Mouse (Mus musculus) layer of hippocampus, postnatal 10 days (tissue): ENCODE results near the gene Mindy3. TPM values are rescaled to one million over a fixed set of nuclear protein-coding genes. Genes with fewer than 3 reads are reported as not detected.
"Not testable (repeated sequence)": the region's sequence is repeated elsewhere in the genome, so short reads cannot be mapped to it uniquely, and the experiment has no call there.

Experiments
- DNase-seq, 2 experiments: peaks; one replicate each; pipeline ENCODE4 v3.0.0; 2021; ENCODE audit warnings: low spot score in 2 of 2
- long read RNA-seq: library from polyadenylated mRNA; stranded (forward); transcript quantifications from one replicate; pipeline ENCODE4 v2.0.0, GENCODE M21; 2023
- total RNA-seq, 2 experiments: library from RNA; stranded (reverse); gene quantifications; 2 replicates each; pipeline ENCODE4 v1.2.3; 2021

Mindy3 gene
- 10 to 100 TPM; 93.8 to 97.2 TPM for total RNA-seq
- long read RNA-seq, transcript Mindy3-201 (15 exons, 2,344 nt), result major isoform, 10 of 62 reads
- long read RNA-seq, partial matches to known transcripts, result 2 of 62 reads
- long read RNA-seq, other reads (novel, unspliced or antisense), result 40 of 62 reads

GRCm38 (mm10) chr2:12419262-12419655, at the start of gene Mindy3:
Gene Mindy3 (minus strand): TSS chr2:12419470.
- peak; percentile 89 to 92 for DNase-seq

- no peak for DNase-seq
Observed at GRCm38 (mm10) chr2:12459732-12460131, 40.5 kb upstream of the Mindy3 start.

GRCm38 (mm10) chr2:12450108-12450507, 30.8 kb upstream of the Mindy3 start:
- no peak for DNase-seq

DNA sequence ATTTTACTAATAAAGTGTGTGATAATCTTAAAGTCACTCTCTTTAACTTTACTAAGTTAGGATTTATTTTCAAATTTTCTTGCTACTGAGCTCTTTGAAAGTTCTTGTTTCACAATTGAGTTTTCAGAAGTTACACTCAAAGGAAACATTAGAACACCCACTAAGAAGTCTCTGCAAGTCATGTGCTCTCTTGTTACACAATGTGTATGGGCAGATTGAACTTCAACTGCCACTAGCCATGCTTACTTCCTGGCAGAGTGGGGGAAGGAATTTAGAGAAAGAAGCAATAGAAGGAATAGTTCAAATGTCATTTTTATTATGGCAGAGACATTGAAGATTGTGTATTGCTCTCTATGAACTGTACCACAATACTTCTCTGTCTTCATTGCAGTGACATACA, 20.9 kb upstream of the Mindy3 start:
- no peak for DNase-seq

DNA sequence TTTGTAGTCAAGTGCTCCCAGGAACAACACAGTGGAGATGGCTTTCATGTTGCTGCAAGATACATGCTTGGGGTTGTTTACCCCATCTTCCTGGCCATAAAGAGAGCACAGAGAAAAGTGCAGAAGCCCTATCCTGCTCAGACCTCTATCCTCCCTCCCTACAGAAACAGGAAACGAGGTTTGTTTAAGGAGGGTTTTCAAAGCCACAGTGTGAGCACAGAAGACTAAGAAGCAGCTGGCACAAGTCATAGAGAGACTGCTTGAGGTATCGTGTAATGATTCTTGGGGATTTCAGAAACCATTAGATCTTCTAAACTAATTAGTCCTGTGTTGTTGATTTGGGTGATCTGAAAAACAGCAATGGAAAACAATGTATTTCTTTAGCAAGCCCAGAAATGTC, 20.3 kb upstream of the Mindy3 start:
- DNase-seq, result no peak

GRCm38 (mm10) chr2:12438181-12438580, 18.9 kb upstream of the Mindy3 start:
- DNase-seq, result no peak

DNA sequence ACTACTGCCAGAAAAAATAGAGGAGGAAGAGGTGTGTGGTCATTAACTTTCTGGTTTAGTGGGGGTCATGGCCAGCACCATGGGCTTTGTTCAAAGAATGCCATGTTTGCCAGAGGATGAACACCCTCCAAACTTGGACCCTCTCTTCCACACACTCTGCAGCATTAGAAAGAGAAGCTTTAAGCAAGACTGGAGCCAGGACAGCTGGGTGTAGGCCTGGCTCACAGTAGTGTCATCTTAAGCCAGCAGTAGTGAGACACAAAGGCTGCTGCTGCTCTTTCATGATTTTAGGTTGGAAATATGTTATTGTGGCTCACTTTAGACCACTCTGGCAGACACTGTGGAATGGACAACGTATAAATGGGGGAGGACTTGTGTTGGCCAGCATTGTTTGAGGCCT, 12.8 kb upstream of the Mindy3 start:
- DNase-seq, result no peak

GRCm38 (mm10) chr2:12424374-12424773, 5.1 kb upstream of the Mindy3 start:
- DNase-seq, result no peak

DNA sequence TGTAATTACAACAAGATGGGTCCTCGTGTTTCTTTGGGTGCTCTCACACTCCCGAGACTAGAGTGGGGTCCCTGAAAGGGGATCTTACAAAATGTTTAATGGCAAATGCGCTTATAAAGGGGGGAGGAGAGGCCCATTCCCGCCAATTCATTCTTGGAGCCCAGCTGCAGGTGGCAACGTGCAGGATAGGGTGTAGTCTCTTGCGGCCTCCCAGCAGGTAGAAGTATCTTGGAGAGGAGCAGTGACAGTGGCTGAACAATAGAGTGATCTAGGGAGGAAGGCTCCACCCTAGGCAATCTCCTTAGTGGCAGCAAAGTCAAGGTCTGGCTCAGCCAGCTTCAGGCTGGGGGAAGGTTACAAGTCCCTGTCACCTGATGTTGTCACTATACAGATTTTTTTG, 4.2 kb upstream of the Mindy3 start:
- DNase-seq, result not testable (repeated sequence)

DNA sequence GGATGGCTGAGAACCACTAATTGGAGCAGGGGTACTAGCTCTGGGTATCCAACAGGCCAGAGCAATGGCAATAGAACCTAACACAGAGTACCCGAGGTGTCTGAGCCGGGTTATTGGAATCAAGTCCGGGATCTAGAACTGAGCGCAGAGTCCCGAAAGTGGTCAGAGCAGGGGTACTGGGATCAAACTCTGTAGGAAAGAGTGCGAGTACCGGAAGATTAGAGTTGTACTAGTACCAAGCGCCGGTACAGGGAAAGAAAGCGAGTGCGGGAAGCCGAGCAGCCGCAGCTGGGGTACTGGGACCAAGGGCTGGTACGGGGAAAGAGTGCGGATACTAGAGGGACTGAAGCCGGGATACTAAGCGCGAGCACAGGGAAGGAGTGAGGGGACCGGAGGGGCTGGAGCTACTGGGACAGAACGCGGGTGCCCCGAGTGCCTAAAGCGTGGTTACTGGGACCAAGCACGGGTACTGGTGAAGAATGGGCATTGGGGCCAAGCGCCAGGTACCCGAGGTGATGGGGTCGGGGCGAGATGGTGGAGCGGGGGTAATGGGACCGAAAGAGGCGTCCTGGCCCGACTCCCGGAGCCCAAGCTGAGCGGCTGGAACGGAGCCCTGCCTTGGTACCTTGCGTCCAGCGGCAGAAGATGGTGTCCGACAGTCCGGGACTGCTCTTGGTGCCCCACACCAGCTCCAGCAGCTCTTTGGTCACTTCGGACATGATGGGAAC, 572 bp downstream of the Mindy3 start:
- DNase-seq, result no peak

GRCm38 (mm10) chr2:12418121-12418520, 1.1 kb downstream of the Mindy3 start:
- DNase-seq, result no peak

DNA sequence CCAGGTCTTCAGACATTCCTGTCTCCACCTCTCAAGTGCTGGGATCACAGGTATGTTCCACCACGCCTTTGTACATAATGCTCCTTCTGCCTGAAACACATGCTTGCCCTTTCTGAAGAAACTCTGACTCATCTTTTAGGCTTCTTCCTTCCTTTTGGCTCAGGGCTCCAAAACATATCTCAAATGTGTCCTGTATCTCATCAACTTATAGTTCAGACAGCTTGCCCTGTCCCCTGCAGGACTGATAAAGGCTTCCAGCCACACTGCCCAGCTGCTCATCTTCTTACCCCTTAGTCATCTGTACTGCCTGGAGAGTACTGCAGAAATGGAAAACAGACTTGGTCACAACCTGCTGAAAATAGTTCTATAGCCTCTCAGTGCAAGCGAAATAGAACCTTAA, 7.0 kb downstream of the Mindy3 start:
- no peak for DNase-seq

DNA sequence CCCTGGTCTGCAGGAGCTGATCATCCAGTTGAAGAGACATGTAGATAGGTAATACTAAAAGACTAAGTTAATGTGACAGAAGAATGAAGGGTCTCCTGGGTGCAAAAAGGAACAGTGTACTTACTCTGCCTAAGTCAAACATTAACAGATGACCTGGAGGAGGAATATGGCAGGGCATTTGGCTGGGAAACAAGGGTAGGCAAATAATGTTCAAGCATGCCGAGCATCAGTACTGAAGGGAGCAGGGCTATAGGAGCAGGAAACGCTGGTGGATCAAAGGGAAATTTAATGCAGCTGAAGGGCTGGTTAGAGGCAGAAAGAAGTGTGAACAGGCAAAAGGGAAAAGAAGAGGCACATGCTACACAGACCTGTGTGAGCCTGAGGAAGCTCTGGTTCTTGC, 8.1 kb downstream of the Mindy3 start:
- DNase-seq, result no peak

DNA sequence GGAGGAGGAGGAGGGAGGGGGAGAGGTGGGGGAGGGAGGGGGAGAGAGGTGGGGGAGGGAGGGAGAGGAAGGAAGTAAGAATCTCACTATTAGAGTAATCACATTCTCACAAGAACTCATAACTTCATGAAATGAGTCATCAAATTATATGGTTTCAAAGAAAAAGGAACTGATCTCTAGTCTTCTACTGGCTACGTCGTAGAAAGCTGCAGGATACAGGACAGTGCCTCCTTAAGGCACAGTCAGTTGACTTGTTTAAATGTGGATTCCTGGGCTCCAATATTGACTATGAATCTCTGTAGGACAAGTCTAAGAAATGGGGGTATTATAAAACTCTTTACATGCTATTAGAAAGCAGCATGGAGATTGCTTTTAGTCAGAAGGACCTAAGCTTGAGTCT, 12.5 kb downstream of the Mindy3 start:
- DNase-seq, result no peak

- DNase-seq, result no peak
Observed at GRCm38 (mm10) chr2:12402469-12402868, 16.8 kb downstream of the Mindy3 start.

DNA sequence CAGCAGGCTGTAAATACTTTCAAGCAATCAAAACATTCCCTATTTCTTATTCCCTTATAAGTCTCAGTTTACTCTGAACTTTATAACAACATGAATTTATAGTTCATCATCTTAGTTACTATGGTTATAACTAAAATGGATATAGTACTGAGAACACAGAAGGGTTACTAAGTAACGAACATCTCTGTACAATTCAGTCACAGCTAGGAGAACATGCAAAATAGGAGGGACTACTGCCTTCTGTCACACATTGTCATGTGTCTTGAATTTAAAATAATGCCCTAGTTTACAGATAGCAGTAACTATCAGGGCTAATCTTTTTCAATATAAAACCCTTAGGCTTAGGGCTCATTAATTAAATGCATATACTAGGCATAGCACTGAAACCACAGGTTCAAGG, 18.1 kb downstream of the Mindy3 start:
- no peak for DNase-seq

DNA sequence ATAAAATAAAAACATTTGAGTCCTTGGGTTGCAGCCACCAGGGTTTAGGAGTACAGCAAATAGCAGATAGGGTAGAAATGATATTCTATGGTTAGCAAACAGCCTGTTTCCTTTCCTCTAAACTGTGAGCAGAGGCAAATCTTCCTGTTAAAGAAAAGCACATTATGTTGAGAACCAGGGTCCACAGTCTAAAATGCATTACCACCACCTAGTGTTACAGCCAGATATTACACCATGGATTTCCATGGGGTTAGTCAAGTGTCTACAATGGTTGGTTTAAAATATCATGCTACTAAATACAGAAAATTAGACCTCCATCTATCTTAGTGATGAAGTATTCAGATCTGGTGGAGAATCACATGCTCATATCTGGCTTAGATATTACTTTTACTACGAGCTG, 30.2 kb downstream of the Mindy3 start:
- DNase-seq, result peak; percentile 48 to 62

GRCm38 (mm10) chr2:12388569-12388968, 30.7 kb downstream of the Mindy3 start:
- no peak for DNase-seq

DNA sequence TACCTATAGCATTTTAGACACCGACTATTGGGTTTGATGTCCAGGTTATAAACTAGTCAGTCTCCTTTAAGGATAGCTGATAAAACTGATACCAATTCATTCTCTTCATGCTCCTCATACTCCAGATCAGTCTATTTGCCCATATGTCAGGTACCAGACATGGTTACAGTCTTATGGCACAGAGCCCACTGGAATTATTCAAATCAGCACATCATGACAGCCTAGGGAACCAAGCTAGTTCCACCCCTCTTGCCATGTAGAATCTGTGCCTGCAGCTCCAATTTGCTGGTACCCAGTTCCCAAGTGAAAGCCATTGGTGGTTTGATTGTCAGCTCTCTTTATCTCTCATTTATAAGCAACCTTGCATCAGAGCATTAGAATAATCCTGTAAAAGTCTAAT, 34.9 kb downstream of the Mindy3 start:
- DNase-seq, result no peak

- no peak for DNase-seq
Observed at GRCm38 (mm10) chr2:12382650-12383049, 36.6 kb downstream of the Mindy3 start.

DNA sequence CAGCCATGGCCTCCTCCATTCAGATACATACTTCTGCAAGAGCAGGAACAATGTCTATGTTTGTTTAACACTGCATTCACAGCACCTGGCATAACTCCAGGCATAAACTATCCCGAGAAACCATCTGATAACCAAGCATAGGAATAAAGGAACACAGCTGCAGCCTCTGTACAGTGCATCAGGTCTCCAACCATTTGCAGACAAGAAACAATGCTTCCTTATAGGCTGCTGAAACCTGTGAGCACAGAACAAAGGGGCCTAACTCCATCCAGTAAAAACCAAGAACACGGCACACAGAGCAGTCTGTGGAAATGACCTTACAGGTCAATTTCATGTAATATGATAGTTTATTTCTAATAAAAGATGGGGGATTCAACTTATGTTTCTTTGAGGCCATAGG, 39.0 kb downstream of the Mindy3 start:
- no peak for DNase-seq

- no peak for DNase-seq
Observed at GRCm38 (mm10) chr2:12378591-12378990, 40.7 kb downstream of the Mindy3 start.

DNA sequence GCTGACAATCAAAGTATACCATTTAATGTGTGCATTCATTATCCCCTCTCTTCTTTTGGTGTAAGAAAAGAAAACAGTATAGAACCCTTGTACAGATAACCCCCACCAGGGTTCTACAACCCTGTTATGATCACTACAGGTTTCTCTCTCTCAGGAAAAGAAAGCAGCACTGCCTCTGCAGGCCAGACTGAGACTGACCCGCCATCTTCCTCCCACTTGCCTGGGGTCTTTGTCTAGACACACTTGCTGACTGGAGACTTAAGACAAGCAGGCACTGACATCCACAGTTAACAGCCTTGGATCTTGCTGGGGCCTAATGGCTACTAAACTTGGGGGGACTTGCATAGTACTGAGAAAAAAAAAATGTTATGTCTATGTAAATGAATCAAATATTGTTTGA, 42.2 kb downstream of the Mindy3 start:
- no peak for DNase-seq
